Mouse (Mus musculus): ENCODE data around the gene Xpo5. TPM values are rescaled to one million over a fixed set of nuclear protein-coding genes. Genes with fewer than 3 reads are reported as not detected.

Gene Xpo5
- total and polyA plus RNA-seq, 3 experiments, result 47.5 to 93.4 (median 82.7) TPM

DNA sequence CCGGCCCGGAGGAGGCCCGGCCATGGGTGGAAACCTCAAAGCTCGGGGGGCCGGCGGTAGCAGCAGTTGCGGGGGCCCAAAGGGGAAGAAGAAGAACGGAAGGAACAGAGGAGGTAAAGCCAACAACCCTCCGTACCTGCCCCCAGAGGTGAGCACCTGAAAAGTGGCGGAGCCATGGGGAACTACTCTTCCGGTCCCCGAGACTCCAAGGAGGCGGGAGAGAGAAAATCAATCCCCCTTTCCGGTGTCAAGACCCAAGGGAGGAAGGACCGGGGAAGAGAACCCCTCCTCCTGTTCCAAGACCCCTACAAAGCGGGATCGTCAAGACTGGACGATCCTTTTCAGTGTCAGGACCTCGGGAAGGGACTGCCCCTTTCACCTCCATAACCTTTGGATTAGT lies 41.4 kb upstream of the Xpo5 start:
- TF ChIP-seq MAFK (IDR thresholded peaks at IDR 0.05; ENCODE audit: borderline replicate concordance, low read depth, low read length) (no peak), BHLHE40 (IDR thresholded peaks at IDR 0.05; ENCODE audit: borderline replicate concordance, low read depth, low read length) (no peak), USF1 (IDR thresholded peaks at IDR 0.05; ENCODE audit: low read depth, low read length) (no peak), KAT2A (conservative IDR thresholded peaks at IDR 0.05; ENCODE audit: low read depth, low read length) (no peak), MEF2A (IDR thresholded peaks at IDR 0.05; ENCODE audit: extremely low read depth, insufficient replicate concordance, low read depth, low read length, poor library complexity, severe bottlenecking) (no peak), GABPA (IDR thresholded peaks at IDR 0.05; ENCODE audit: low read depth, low read length) (no peak), MAZ (IDR thresholded peaks at IDR 0.05; ENCODE audit: low read depth, low read length) (no peak), NELFE (IDR thresholded peaks at IDR 0.05; ENCODE audit: low read depth, low read length) (no peak), E2F4 (IDR thresholded peaks at IDR 0.05; ENCODE audit: borderline replicate concordance, low read depth, low read length) (no peak), SMC3 (IDR thresholded peaks at IDR 0.05; ENCODE audit: low read depth, low read length) (no peak), EP300 (IDR thresholded peaks at IDR 0.05; ENCODE audit: low read depth in 1 of 2, low read length in 2 of 2) (no peak), POLR2AphosphoS2 (IDR thresholded peaks at IDR 0.05; ENCODE audit: low read length) (no peak), NRF1 (IDR thresholded peaks at IDR 0.05; ENCODE audit: insufficient read depth, low read depth, low read length, poor library complexity, severe bottlenecking) (no peak), ETS1 (IDR thresholded peaks at IDR 0.05; ENCODE audit: low read depth, low read length) (no peak), CHD1 (IDR thresholded peaks at IDR 0.05; ENCODE audit: low read depth, low read length) (no peak)
- Histone ChIP-seq H3K9ac (ENCODE audit: control insufficient read depth, low read depth, low read length, poor library complexity, severe bottlenecking) (peak overlapping the region; percentile 83), H3K27me3 (ENCODE audit: control insufficient read depth in 1 of 2, insufficient read depth in 2 of 2, low read length in 2 of 2) (no peaks in the 10 kb centered on the region), H3K9me3 (replicated peaks; ENCODE audit: insufficient read depth, low read length) (no peaks in the 10 kb centered on the region), H3K27ac (ENCODE audit: control insufficient read depth, low read depth, low read length) (peak overlapping the region; percentile 76), H3K4me1 (ENCODE audit: control insufficient read depth in 1 of 2, insufficient read depth in 2 of 2, low read length in 2 of 2) (peaks cover 18 to 36% of the 10 kb centered on the region in 2 experiments; a peak in 3 of 4 replicates), H3K79me2 (ENCODE audit: control insufficient read depth, insufficient read depth, low read length, poor library complexity) (peaks cover 9% of the 10 kb centered on the region), H3K4me3 (ENCODE audit: control insufficient read depth in 1 of 2, insufficient read depth in 1 of 2, low read depth in 2 of 2, low read length in 2 of 2) (peak overlapping the region; percentile 80 to 84), H3K36me3 (ENCODE audit: control insufficient read depth in 1 of 2, insufficient read depth in 2 of 2, low read length in 2 of 2) (peaks cover 0 to 24% of the 10 kb centered on the region in 2 experiments; a peak in 3 of 4 replicates)
- DNase-seq (ENCODE audit: low read depth, low spot score), result no peak

DNA sequence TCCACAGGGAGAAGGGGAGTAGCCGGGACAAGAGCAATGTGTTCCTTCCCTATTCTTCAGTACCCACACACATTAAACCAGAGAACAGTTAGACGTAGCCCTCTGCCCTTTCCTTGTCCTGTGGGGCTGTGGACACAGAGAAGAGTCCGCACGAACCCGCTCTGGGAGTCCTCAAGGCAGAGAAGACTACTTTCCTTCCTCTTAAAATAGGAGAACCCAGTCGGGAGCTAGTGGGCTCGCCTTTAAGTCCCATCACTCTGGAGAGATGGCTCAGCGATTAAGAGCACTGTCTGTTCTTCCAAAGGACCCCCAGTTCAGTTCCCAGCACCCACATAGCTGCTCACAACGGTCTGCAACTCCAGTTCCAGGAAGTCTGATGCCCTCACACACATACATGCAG lies 40.9 kb upstream of the Xpo5 start:
- Histone ChIP-seq H3K4me3 (ENCODE audit: control insufficient read depth in 1 of 2, insufficient read depth in 1 of 2, low read depth in 2 of 2, low read length in 2 of 2) (peak overlapping the region; percentile 80 to 84), H3K27me3 (ENCODE audit: control insufficient read depth in 1 of 2, insufficient read depth in 2 of 2, low read length in 2 of 2) (no peaks in the 10 kb centered on the region), H3K4me1 (ENCODE audit: control insufficient read depth in 1 of 2, insufficient read depth in 2 of 2, low read length in 2 of 2) (peaks cover 18 to 31% of the 10 kb centered on the region in 2 experiments; a peak in 3 of 4 replicates), H3K79me2 (ENCODE audit: control insufficient read depth, insufficient read depth, low read length, poor library complexity) (peaks cover 9% of the 10 kb centered on the region), H3K27ac (ENCODE audit: control insufficient read depth, low read depth, low read length) (peak overlapping the region; percentile 76), H3K9ac (ENCODE audit: control insufficient read depth, low read depth, low read length, poor library complexity, severe bottlenecking) (peak overlapping the region; percentile 83), H3K9me3 (replicated peaks; ENCODE audit: insufficient read depth, low read length) (no peaks in the 10 kb centered on the region), H3K36me3 (ENCODE audit: control insufficient read depth in 1 of 2, insufficient read depth in 2 of 2, low read length in 2 of 2) (peaks cover 0 to 20% of the 10 kb centered on the region in 2 experiments; a peak in 3 of 4 replicates)
- no peak for TF ChIP-seq POLR2AphosphoS2 (IDR thresholded peaks at IDR 0.05; ENCODE audit: low read length)
- TF ChIP-seq ZMIZ1 (IDR thresholded peaks at IDR 0.05; ENCODE audit: low read depth, low read length), result no peak
- TF ChIP-seq NELFE (IDR thresholded peaks at IDR 0.05; ENCODE audit: low read depth, low read length), result no peak
- TF ChIP-seq ZNF384 (IDR thresholded peaks at IDR 0.05; ENCODE audit: low read depth, low read length), result no peak
- TF ChIP-seq ZC3H11A (IDR thresholded peaks at IDR 0.05; ENCODE audit: low read depth, low read length), result no peak
- TF ChIP-seq MAFK (IDR thresholded peaks at IDR 0.05; ENCODE audit: borderline replicate concordance, low read depth, low read length), result no peak
- no peak for TF ChIP-seq ETS1 (IDR thresholded peaks at IDR 0.05; ENCODE audit: low read depth, low read length)
- no peak for TF ChIP-seq UBTF (IDR thresholded peaks at IDR 0.05; ENCODE audit: borderline replicate concordance, insufficient read depth, low read depth, low read length)
- TF ChIP-seq TAL1 (IDR thresholded peaks at IDR 0.05; ENCODE audit: low read length), result no peak
- TF ChIP-seq CTCF (IDR thresholded peaks at IDR 0.05 in 2 of 3, conservative IDR thresholded peaks at IDR 0.05 in 1 of 3; ENCODE audit: control insufficient read depth in 1 of 3, insufficient read depth in 1 of 3, low read depth in 2 of 3, low read length in 3 of 3, poor library complexity in 1 of 3, severe bottlenecking in 1 of 3), result no peak
- no peak for TF ChIP-seq HCFC1 (IDR thresholded peaks at IDR 0.05; ENCODE audit: low read depth, low read length)
- TF ChIP-seq RCOR1 (IDR thresholded peaks at IDR 0.05; ENCODE audit: low read depth, low read length), result no peak
- DNase-seq (ENCODE audit: low read depth, low spot score), result no peak

All from MEL (cell line).